Mouse (Mus musculus) left cerebral cortex, adult 8-10 months (tissue): ENCODE data around the gene Robo1. TPM values are rescaled to one million over a fixed set of nuclear protein-coding genes. Genes with fewer than 3 reads are reported as not detected.

Experiments
- DNase-seq, 2 experiments: peaks; one replicate each; pipeline ENCODE4 v3.0.0; 2022; ENCODE audit warnings: low spot score in 2 of 2
- total RNA-seq, 4 experiments: library from RNA; stranded (reverse); gene quantifications; 2 replicates each; pipeline ENCODE4 v1.2.4; 2022

The Robo1 gene
- total RNA-seq, 4 experiments from 2014 or later = 45.4 to 53.5 (median 48.6) TPM

- DNase-seq = no peak
Observed at GRCm38 (mm10) chr16:72811494-72811893, 503.4 kb downstream of the Robo1 start.

GRCm38 (mm10) chr16:72811908-72812307 is 503.8 kb downstream of the Robo1 start:
- no peak for DNase-seq

GRCm38 (mm10) chr16:72828381-72828780 is 520.3 kb downstream of the Robo1 start:
- DNase-seq = no peak

GRCm38 (mm10) chr16:72829530-72829929 is 521.4 kb downstream of the Robo1 start:
- no peak for DNase-seq

GRCm38 (mm10) chr16:72830394-72831056 is 522.4 kb downstream of the Robo1 start:
- DNase-seq = no peak

- no peak for DNase-seq
Observed at GRCm38 (mm10) chr16:72834266-72834665, 526.2 kb downstream of the Robo1 start.

- no peak for DNase-seq
Observed at GRCm38 (mm10) chr16:72839031-72839430, 530.9 kb downstream of the Robo1 start.

- DNase-seq = no peak
Observed at GRCm38 (mm10) chr16:72841066-72841465, 533.0 kb downstream of the Robo1 start.

GRCm38 (mm10) chr16:72854101-72854500 is 546.0 kb downstream of the Robo1 start:
- peak in 1 of 2 experiments; percentile 28 for DNase-seq

GRCm38 (mm10) chr16:72854809-72855503 is 546.9 kb downstream of the Robo1 start:
- no peak for DNase-seq

- DNase-seq = no peak
Observed at GRCm38 (mm10) chr16:72861707-72862277, 553.7 kb downstream of the Robo1 start.

- no peak for DNase-seq
Observed at GRCm38 (mm10) chr16:72866011-72866410, 557.9 kb downstream of the Robo1 start.

GRCm38 (mm10) chr16:72874934-72875732 is 567.0 kb downstream of the Robo1 start:
- DNase-seq = no peak

GRCm38 (mm10) chr16:72888108-72888507 is 580.0 kb downstream of the Robo1 start:
- DNase-seq = no peak

- DNase-seq = no peak
Observed at GRCm38 (mm10) chr16:72889401-72889800, 581.3 kb downstream of the Robo1 start.

- DNase-seq = no peak
Observed at GRCm38 (mm10) chr16:72897125-72897524, 589.0 kb downstream of the Robo1 start.

- no peak for DNase-seq
Observed at GRCm38 (mm10) chr16:72908895-72909294, 600.8 kb downstream of the Robo1 start.

GRCm38 (mm10) chr16:72913134-72913533 is 605.0 kb downstream of the Robo1 start:
- DNase-seq = peak in 1 of 2 experiments; percentile 63

GRCm38 (mm10) chr16:72914068-72914630 is 606.0 kb downstream of the Robo1 start:
- DNase-seq = no peak

- no peak for DNase-seq
Observed at GRCm38 (mm10) chr16:72920013-72920412, 611.9 kb downstream of the Robo1 start.
